Mouse (Mus musculus): Measurements from ENCODE around the gene Pax1. TPM values are rescaled to one million over a fixed set of nuclear protein-coding genes. Genes with fewer than 3 reads are reported as not detected.

Pax1 gene
- polyA plus RNA-seq, 1 experiment from 2014 or later = 0.07 TPM

DNA sequence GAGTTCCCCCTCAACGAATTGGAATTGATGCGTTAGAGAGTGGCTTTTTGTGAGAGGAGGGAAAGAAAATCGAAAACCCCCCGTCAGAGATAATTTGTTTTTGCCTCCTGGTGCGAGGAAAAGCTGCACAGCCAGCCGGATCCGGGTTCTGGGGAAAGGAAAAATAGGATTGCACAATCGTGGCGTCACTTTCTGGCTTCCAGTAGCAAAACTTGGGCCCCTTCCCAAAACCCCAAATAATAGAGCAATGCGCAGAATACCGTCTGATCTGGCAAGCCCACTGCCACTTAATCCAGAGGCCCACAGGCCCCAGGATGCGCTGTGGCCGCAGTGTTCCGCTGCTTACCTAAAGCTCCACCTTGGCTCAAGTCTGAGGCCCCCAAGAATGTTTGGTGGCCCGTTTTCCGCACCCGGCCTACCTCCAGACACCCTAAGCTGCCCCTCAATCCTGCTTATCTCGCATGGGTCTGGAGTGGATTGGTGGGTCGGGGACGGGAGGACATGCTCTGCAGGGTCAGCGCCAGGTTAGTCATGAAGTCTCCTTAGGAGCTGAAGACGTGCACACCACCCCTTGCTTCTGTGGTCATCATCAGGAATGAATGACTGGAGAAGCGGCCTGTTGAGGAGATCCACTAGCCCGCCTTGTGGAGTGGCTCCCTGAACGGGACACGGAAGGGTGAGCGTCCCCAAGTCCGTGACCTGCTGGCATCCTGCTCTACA, 11.4 kb downstream of the Pax1 start:
- Histone ChIP-seq H3K4me3 (ENCODE audit: low read depth, low read length) (no peak overlapping the region; the same call in 1 of the 2 replicates), H3K9ac (no peak overlapping the region), H3K9me3 (ENCODE audit: low read depth, low read length) (no peaks in the 10 kb centered on the region), H3K27me3 (ENCODE audit: insufficient read depth, low read length) (peaks cover 88% of the 10 kb centered on the region), H3K4me2 (no peak overlapping the region), H3K36me3 (ENCODE audit: insufficient read depth) (no peaks in the 10 kb centered on the region), H3K27ac (ENCODE audit: low read depth) (no peak overlapping the region), H3K4me1 (ENCODE audit: insufficient read depth) (no peaks in the 10 kb centered on the region)
- WGBS = 1% methylated on average over 28 of the region's 28 CpGs
- DNase-seq (peak; percentile 52), ATAC-seq (ENCODE audit: insufficient read depth) (peak; percentile 35; the same call in 1 of the 2 replicates)
- no peak for TF ChIP-seq CTCF (IDR thresholded peaks at IDR 0.05; ENCODE audit: low read depth)

DNA sequence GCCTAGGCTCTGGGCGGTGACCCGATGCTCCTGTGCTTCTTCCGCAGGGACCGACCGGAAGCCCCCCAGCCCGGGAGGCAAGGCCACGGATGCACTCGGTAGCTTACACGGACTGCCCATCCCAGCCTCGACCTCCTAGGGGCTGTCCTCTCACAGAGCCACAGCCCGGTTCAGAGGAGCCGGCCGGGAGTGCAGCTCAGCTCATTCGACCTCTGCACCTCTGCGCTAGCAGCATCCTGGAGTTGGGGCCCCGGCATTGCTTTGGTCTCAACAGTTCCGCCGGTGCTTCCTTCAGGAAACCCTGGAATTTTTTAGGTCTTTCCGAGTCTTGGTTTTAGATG, 11.9 kb downstream of the Pax1 start:
- no peak overlapping the region; the same call in 1 of the 2 replicates for H3K4me3 ChIP-seq (ENCODE audit: low read depth, low read length)

GRCm38 (mm10) chr2:147374245-147374644, 12.5 kb downstream of the Pax1 start:
- Histone ChIP-seq H3K4me3 (ENCODE audit: low read depth, low read length) (no peak overlapping the region), H3K4me1 (ENCODE audit: insufficient read depth) (no peaks in the 10 kb centered on the region), H3K27me3 (ENCODE audit: insufficient read depth, low read length) (peaks cover 84% of the 10 kb centered on the region), H3K27ac (ENCODE audit: low read depth) (no peak overlapping the region), H3K36me3 (ENCODE audit: insufficient read depth) (no peaks in the 10 kb centered on the region), H3K9ac (no peak overlapping the region), H3K4me2 (no peak overlapping the region), H3K9me3 (ENCODE audit: low read depth, low read length) (no peaks in the 10 kb centered on the region)
- no peak for DNase-seq
- 2% methylated on average over 4 of the region's 4 CpGs for WGBS
- no peak for TF ChIP-seq CTCF (IDR thresholded peaks at IDR 0.05; ENCODE audit: low read depth)
- ATAC-seq (ENCODE audit: insufficient read depth) = no peak

More for the DNA sequence above, 11.9 kb downstream of the Pax1 start:
- under 1% methylated on average over 19 of the region's 19 CpGs for WGBS
- TF ChIP-seq CTCF (IDR thresholded peaks at IDR 0.05; ENCODE audit: low read depth) = no peak
- no peak overlapping the region for H3K4me2 ChIP-seq
- no peaks in the 10 kb centered on the region for H3K36me3 ChIP-seq (ENCODE audit: insufficient read depth)
- no peak overlapping the region for H3K27ac ChIP-seq (ENCODE audit: low read depth)
- H3K4me1 ChIP-seq (ENCODE audit: insufficient read depth) = no peaks in the 10 kb centered on the region
- no peak overlapping the region for H3K9ac ChIP-seq
- ATAC-seq (ENCODE audit: insufficient read depth) (peak; percentile 31; the same call in 1 of the 2 replicates), DNase-seq (no peak)
- H3K9me3 ChIP-seq (ENCODE audit: low read depth, low read length) = no peaks in the 10 kb centered on the region
- H3K27me3 ChIP-seq (ENCODE audit: insufficient read depth, low read length) = peaks cover 84% of the 10 kb centered on the region

DNA sequence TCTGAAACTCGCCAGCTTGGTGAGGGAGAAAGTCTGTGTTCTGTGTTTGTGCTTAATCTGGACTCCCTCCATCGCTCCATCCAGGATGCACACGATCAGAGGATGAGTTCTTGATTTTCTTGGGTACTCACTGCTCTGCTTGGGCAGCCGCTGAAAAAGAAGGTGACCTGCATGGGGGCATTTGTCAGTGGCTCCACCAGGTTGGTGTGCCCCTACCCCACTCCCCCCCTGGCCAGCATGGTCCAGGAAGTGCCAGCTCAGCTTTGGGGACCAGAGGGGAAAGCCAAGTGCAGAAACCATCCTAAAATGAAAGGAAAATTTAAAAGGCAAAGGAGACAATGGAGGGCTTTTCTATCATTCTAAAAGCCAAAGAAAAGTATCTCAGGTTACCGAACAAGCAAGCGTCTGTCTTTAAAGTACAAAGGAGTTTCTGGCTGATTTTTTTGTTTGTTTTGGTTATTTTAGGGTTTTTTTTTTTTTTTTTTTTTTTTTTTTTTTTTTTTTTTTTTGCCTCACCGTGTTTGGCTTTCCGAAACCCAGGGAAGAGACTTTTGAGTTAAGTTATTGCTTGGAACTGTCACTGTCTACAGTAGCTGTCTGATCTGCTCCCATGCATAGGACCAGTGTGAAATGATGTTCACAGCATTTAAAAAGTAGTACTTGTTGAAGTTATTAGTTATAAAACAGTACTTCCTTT, 13.4 kb downstream of the Pax1 start:
- no peaks in the 10 kb centered on the region for H3K9me3 ChIP-seq (ENCODE audit: low read depth, low read length)
- H3K4me1 ChIP-seq (ENCODE audit: insufficient read depth) = no peaks in the 10 kb centered on the region
- 8% methylated on average over 8 of the region's 8 CpGs for whole genome bisulfite sequencing
- no peak overlapping the region for H3K9ac ChIP-seq
- no peak overlapping the region for H3K4me3 ChIP-seq (ENCODE audit: low read depth, low read length)
- no peak for DNase-seq
- no peak for TF ChIP-seq CTCF (IDR thresholded peaks at IDR 0.05; ENCODE audit: low read depth)
- no peak for ATAC-seq (ENCODE audit: insufficient read depth)
- H3K27ac ChIP-seq (ENCODE audit: low read depth) = no peak overlapping the region
- H3K27me3 ChIP-seq (ENCODE audit: insufficient read depth, low read length) = peaks cover 75% of the 10 kb centered on the region
- H3K4me2 ChIP-seq = no peak overlapping the region
- no peaks in the 10 kb centered on the region for H3K36me3 ChIP-seq (ENCODE audit: insufficient read depth)

DNA sequence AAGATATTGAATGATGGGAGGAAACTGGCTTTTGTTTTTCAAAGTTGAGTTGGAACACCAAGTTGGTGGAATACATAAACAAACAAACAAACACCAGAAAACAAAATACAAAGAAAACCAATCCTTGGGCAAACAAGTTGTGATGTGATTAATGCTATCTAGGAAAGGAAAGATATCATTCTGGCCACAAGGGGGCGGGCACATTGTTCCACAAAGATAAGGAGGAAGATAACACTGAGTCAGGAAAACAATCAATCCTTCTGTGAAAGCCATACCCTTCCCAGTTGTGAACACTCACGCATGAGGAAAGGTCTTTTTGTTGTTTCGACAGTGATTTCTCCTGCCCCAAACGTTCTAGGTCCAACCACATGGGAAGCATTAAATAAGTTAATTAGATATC, 17.2 kb downstream of the Pax1 start:
- Histone ChIP-seq H3K9me3 (ENCODE audit: low read depth, low read length) (no peaks in the 10 kb centered on the region), H3K27me3 (ENCODE audit: insufficient read depth, low read length) (peaks cover 40% of the 10 kb centered on the region), H3K27ac (ENCODE audit: low read depth) (no peak overlapping the region), H3K4me1 (ENCODE audit: insufficient read depth) (no peaks in the 10 kb centered on the region), H3K36me3 (ENCODE audit: insufficient read depth) (no peaks in the 10 kb centered on the region), H3K4me2 (no peak overlapping the region), H3K9ac (no peak overlapping the region), H3K4me3 (ENCODE audit: low read depth, low read length) (no peak overlapping the region)
- ATAC-seq (ENCODE audit: insufficient read depth) (no peak; the same call in 1 of the 2 replicates), DNase-seq (peak; percentile 76)
- WGBS = 6% methylated on average over 4 of the region's 4 CpGs
- TF ChIP-seq CTCF (IDR thresholded peaks at IDR 0.05; ENCODE audit: low read depth) = peak; percentile 76

DNA sequence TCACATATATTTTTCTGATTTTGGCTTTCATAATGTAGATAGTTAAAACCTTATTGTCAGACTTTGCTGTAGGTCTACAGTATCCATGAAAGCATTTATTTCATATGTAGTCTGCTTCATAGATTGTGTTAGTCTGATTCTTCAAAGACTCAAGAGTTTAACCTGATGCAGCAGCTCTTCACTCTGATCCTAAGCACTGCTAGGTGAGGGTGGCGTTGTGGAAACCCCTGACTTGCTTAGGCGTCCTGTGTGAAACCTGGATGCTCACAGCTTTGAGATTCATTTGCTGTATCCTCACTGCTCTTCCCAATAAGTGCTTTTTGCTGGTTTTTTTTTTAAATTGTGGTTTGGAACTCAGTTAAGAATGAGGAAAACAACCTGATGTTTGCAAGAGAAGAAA, 21.6 kb downstream of the Pax1 start:
- WGBS = 88% methylated on average over 2 of the region's 2 CpGs
- Histone ChIP-seq H3K36me3 (ENCODE audit: insufficient read depth) (no peaks in the 10 kb centered on the region), H3K4me2 (no peak overlapping the region), H3K4me3 (ENCODE audit: low read depth, low read length) (no peak overlapping the region), H3K27me3 (ENCODE audit: insufficient read depth, low read length) (no peaks in the 10 kb centered on the region), H3K9me3 (ENCODE audit: low read depth, low read length) (no peaks in the 10 kb centered on the region), H3K9ac (no peak overlapping the region), H3K27ac (ENCODE audit: low read depth) (no peak overlapping the region), H3K4me1 (ENCODE audit: insufficient read depth) (no peaks in the 10 kb centered on the region)
- DNase-seq (no peak), ATAC-seq (ENCODE audit: insufficient read depth) (no peak)
- TF ChIP-seq CTCF (IDR thresholded peaks at IDR 0.05; ENCODE audit: low read depth) = no peak

DNA sequence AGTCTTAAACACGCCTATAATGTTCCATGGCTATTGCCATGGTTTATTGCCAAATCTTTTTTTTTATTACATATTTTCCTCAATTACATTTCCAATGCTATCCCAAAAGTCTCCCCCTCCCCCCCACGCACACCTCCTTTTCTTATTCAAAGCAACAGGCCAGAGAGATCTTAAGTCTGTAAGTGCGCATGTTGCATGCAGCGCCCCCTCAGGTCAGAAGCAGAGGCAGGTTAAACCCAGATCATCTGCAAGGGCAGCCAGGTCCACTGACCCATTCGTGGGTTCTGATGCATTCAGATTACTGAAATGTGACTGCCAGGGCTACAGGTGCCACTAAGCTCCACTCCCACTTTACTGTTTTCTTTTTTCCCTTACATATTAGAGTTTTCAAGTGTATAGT, 25.2 kb downstream of the Pax1 start:
- H3K9ac ChIP-seq = no peak overlapping the region
- ATAC-seq (ENCODE audit: insufficient read depth) (no peak), DNase-seq (no peak)
- H3K36me3 ChIP-seq (ENCODE audit: insufficient read depth) = no peaks in the 10 kb centered on the region
- no peaks in the 10 kb centered on the region for H3K9me3 ChIP-seq (ENCODE audit: low read depth, low read length)
- WGBS = 46% methylated on average over 5 of the region's 5 CpGs
- H3K4me1 ChIP-seq (ENCODE audit: insufficient read depth) = no peaks in the 10 kb centered on the region
- H3K4me3 ChIP-seq (ENCODE audit: low read depth, low read length) = no peak overlapping the region
- no peak overlapping the region for H3K4me2 ChIP-seq
- TF ChIP-seq CTCF (IDR thresholded peaks at IDR 0.05; ENCODE audit: low read depth) = 0 out of 2 replicates have a peak, but pooled peaks have one; percentile 8
- no peaks in the 10 kb centered on the region for H3K27me3 ChIP-seq (ENCODE audit: insufficient read depth, low read length)
- H3K27ac ChIP-seq (ENCODE audit: low read depth) = no peak overlapping the region

Data from lung, embryonic 14.5 days (tissue).